In the genomic region with DNA sequence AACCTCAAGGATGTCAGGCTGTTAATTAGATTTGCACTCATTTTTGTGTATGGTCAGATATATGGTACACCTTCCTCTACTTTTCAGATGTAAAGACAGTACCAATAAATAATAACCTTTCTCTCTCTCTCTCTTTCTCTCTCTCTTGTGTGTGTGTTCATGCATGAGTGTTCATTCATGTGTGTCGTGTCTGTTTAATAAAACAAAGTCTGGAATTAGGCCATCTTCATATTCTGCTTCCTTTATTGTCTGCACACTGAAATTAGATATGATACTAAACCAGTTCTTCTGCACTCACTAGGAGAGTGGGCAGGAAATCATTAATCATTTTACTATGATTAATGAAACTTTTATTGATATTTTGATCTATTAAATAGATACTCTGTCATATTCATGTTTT, we compare ENCODE assay signal across 10 mouse cellular contexts.
"Had no signal": no experiment of that assay in that cellular context is flagged by ENCODE, and none has a peak within 500 bp of the region (broad histone marks: within the 10 kb centered on the region; RNA-seq: fewer than 3 reads in every experiment).

No protein-coding gene starts in this region.

- DNase-seq: right cerebral cortex, adult 18-20 months; right cerebral cortex, postnatal 14 days; right cerebral cortex, postnatal 25 days; spleen, adult 18-20 months; thymus, adult 18-20 months; thymus, adult 2 months; thymus, postnatal 14 days; thymus, postnatal 25 days; thymus, postnatal 36 days; thymus, postnatal 4 days had no signal
